Mouse (Mus musculus) heart, embryonic 13.5 days (tissue): Measurements from ENCODE around the gene Palm2. TPM values are rescaled to one million over a fixed set of nuclear protein-coding genes. Genes with fewer than 3 reads are reported as not detected.

Experiments
- ATAC-seq: fragments of 200-750 bp; cut with Nextera tagmentation; 2 replicates; pipeline ENCODE4 v1.8.0; 2017; ENCODE audit warnings: moderate TSS enrichment; ENCODE audit not compliant: insufficient number of reproducible peaks, low FRiP score, low TSS enrichment; ENCODE audit errors: extremely low read depth
- H3K27ac ChIP-seq: fragments of 300-500 bp; sonication (generic); replicated peaks from 2 replicates; pipeline ENCODE4 v1.5.1; 2015; ENCODE audit warnings: moderate library complexity, mild to moderate bottlenecking, inconsistent platforms
- H3K27me3 ChIP-seq: fragments of 300-500 bp; sonication (generic); replicated peaks from 2 replicates; pipeline ENCODE4 v1.6.1; 2015; ENCODE audit warnings: mild to moderate bottlenecking, inconsistent platforms
- H3K36me3 ChIP-seq: fragments of 300-500 bp; sonication (generic); 2 replicates; pipeline ENCODE4 v1.6.1; 2015; ENCODE audit warnings: mild to moderate bottlenecking, inconsistent platforms
- H3K4me1 ChIP-seq: fragments of 300-500 bp; sonication (generic); 2 replicates; pipeline ENCODE4 v1.6.1; 2015; ENCODE audit warnings: inconsistent platforms
- H3K4me2 ChIP-seq: fragments of 300-500 bp; sonication (generic); 2 replicates; pipeline ENCODE4 v1.6.1; 2015; ENCODE audit warnings: inconsistent platforms, mild to moderate bottlenecking, moderate library complexity
- H3K4me3 ChIP-seq: fragments of 300-500 bp; sonication (generic); 2 replicates; pipeline ENCODE4 v1.5.1; 2015; ENCODE audit warnings: moderate library complexity, mild to moderate bottlenecking, inconsistent platforms
- H3K9ac ChIP-seq: fragments of 300-500 bp; sonication (generic); 2 replicates; pipeline ENCODE4 v1.6.1; 2015; ENCODE audit warnings: inconsistent platforms, mild to moderate bottlenecking, moderate library complexity
- H3K9me3 ChIP-seq: fragments of 300-500 bp; sonication (generic); 2 replicates; pipeline ENCODE4 v1.6.1; 2016; ENCODE audit warnings: inconsistent platforms
- WGBS: fragments of 180-500 bp; shearing (Covaris S2); methylation state at CpG from one replicate; pipeline ENCODE4 v1.1.7; 2015; ENCODE audit warnings: mixed read lengths; 5-methylcytosine and 5-hydroxymethylcytosine counted together
- polyA plus RNA-seq: library from polyadenylated mRNA; unstranded; fragments of >200 nt; fragmentation: Nextera tagmentation; extraction: Ambion mirVana; gene quantifications from 2 replicates; pipeline ENCODE4 v1.2.1, GENCODE M21; 2015

The Palm2 gene
- polyA plus RNA-seq, 1 experiment from 2014 or later, result 22.6 TPM

DNA sequence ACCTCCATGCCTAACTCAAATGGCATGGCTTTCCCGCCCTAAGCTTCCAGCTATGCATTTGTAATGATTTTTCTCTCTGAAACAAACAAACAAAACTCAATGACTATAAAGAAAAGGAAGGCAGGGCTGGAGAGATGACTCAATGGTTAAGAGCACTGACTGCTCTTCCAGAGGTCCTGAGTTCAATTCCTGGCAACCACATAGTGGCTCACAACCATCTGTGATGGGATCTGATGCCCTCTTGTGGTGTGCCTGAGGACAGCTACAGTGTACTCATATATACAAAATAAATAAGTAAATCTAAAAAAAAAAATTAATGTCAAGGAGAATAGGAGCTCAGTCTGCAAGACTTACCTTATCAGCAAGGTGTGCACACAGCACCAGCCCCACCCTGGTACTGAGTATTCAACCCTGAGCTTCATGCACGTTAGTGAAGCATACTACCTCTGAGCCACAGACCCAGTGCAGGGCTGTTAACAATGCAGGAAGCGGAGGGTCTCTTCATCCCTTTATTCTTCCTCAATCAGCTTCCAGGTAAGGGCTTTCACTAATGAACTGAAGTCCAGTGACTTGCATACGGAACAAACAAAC is 12.9 kb downstream of the Palm2 start:
- Histone ChIP-seq H3K36me3 (no peaks in the 10 kb centered on the region), H3K4me1 (0 out of 2 replicates have a peak, but pooled peaks cover under 1% of the 10 kb centered on the region), H3K9ac (no peak overlapping the region), H3K27me3 (no peaks in the 10 kb centered on the region), H3K9me3 (no peaks in the 10 kb centered on the region), H3K4me2 (no peak overlapping the region), H3K27ac (no peak overlapping the region), H3K4me3 (no peak overlapping the region)
- no peak for ATAC-seq
- 80% methylated on average over 4 of the region's 4 CpGs for WGBS

DNA sequence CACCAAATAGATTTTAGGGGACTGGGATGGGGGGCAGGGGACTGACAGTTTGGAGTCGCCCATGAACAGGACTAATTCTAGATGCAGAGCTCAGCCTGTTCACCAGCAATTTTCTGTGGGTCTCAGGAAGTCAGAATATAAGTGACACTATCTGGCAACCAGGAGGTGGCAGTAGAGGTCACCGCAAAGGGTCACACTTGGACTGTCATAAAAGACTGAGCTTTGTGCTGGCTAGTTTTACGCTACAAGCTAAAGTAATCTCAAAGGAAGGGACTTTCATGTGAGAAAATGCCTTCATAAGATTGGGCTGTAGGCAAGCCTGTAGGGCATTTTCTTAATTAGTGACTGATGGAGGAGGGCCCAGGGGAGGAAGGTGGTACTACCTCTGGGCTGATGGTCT is 17.8 kb downstream of the Palm2 start:
- no peak for ATAC-seq
- no peaks in the 10 kb centered on the region for H3K36me3 ChIP-seq

GRCm38 (mm10) chr4:57452661-57453060 is 18.6 kb downstream of the Palm2 start:
- Histone ChIP-seq H3K4me1 (peaks cover 5% of the 10 kb centered on the region; the same call in 1 of the 2 replicates), H3K27me3 (no peaks in the 10 kb centered on the region), H3K4me3 (no peak overlapping the region), H3K9ac (no peak overlapping the region), H3K27ac (no peak overlapping the region), H3K4me2 (no peak overlapping the region), H3K36me3 (no peaks in the 10 kb centered on the region), H3K9me3 (no peaks in the 10 kb centered on the region)
- ATAC-seq, result no peak
- 85% methylated on average over 5 of the region's 5 CpGs for WGBS

More for the DNA sequence above, 17.8 kb downstream of the Palm2 start:
- H3K9ac ChIP-seq, result no peak overlapping the region; the same call in 1 of the 2 replicates
- no peak overlapping the region for H3K4me3 ChIP-seq
- H3K9me3 ChIP-seq, result no peaks in the 10 kb centered on the region
- no peak overlapping the region for H3K27ac ChIP-seq
- peaks cover 5% of the 10 kb centered on the region; the same call in 1 of the 2 replicates for H3K4me1 ChIP-seq
- WGBS, result 31% methylated on average over 3 of the region's 3 CpGs
- no peak overlapping the region for H3K4me2 ChIP-seq
- H3K27me3 ChIP-seq, result no peaks in the 10 kb centered on the region

- Histone ChIP-seq H3K4me1 (peaks cover 8% of the 10 kb centered on the region; the same call in 1 of the 2 replicates), H3K27me3 (no peaks in the 10 kb centered on the region), H3K9me3 (no peaks in the 10 kb centered on the region), H3K4me2 (no peak overlapping the region), H3K27ac (no peak overlapping the region), H3K9ac (no peak overlapping the region), H3K4me3 (no peak overlapping the region), H3K36me3 (no peaks in the 10 kb centered on the region)
- no peak for ATAC-seq
- 48% methylated on average over 3 of the region's 3 CpGs for WGBS
Measured at GRCm38 (mm10) chr4:57462378-57462777, 28.3 kb downstream of the Palm2 start.

DNA sequence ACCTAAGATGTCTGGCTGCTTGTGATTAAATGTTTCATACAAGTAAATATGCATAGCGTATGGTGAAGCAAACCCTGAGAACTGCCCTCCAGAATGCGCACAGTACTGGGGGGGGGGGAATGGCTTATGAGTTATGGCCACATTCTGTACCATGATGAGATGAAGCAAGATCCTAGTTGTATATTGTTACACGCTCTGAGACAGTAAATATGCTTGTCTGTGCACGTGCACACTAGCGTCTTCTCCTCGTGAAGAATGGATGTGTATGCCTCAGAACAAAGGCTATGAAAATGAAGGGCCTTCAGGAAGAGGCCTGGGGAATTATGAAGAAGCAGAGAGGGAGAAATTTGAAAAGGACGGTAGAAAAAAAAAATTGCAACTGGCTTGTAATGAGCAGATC is 48.4 kb downstream of the Palm2 start:
- no peak overlapping the region for H3K9ac ChIP-seq
- no peaks in the 10 kb centered on the region for H3K36me3 ChIP-seq
- 85% methylated on average over 7 of the region's 7 CpGs for WGBS
- no peak for ATAC-seq
- H3K27me3 ChIP-seq, result no peaks in the 10 kb centered on the region
- H3K9me3 ChIP-seq, result no peaks in the 10 kb centered on the region
- no peak overlapping the region for H3K27ac ChIP-seq
- no peak overlapping the region for H3K4me2 ChIP-seq
- H3K4me3 ChIP-seq, result no peak overlapping the region
- H3K4me1 ChIP-seq, result no peaks in the 10 kb centered on the region

- no peak overlapping the region for H3K4me2 ChIP-seq
- H3K36me3 ChIP-seq, result no peaks in the 10 kb centered on the region
- no peak overlapping the region for H3K27ac ChIP-seq
- H3K4me1 ChIP-seq, result peaks cover 18% of the 10 kb centered on the region
- H3K9ac ChIP-seq, result no peak overlapping the region
- H3K4me3 ChIP-seq, result no peak overlapping the region
- H3K9me3 ChIP-seq, result no peaks in the 10 kb centered on the region
- ATAC-seq, result no peak
- WGBS, result 63% methylated on average over 3 of the region's 3 CpGs
- no peaks in the 10 kb centered on the region for H3K27me3 ChIP-seq
Measured at GRCm38 (mm10) chr4:57486392-57486791, 52.3 kb downstream of the Palm2 start.

DNA sequence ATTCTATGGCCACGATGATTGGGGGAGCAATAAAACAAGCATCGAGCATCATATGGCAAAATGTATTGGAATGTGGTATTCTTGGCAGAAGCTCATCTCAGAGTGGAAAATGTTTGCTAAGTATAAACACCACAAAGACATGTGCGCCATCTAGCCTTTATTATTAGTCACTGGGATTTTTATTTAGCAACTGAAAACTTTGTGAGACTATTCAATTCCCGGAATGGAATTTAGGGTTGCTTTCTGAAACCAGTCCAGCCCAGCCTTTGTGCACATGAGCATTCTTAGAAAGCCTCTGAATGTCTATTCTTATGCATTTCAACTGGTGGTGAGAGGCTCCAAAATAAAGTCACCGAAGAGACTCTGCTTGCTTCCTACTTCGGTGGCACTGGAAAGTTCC is 55.8 kb downstream of the Palm2 start:
- H3K36me3 ChIP-seq, result no peaks in the 10 kb centered on the region
- peaks cover 18% of the 10 kb centered on the region for H3K4me1 ChIP-seq
- H3K9ac ChIP-seq, result no peak overlapping the region
- ATAC-seq, result no peak
- peak overlapping the region; percentile 36; the same call in 1 of the 2 replicates for H3K27ac ChIP-seq
- no peak overlapping the region for H3K4me2 ChIP-seq
- no peaks in the 10 kb centered on the region for H3K9me3 ChIP-seq
- no peaks in the 10 kb centered on the region for H3K27me3 ChIP-seq
- WGBS, result 62% methylated on average over 6 of the region's 6 CpGs
- H3K4me3 ChIP-seq, result no peak overlapping the region

DNA sequence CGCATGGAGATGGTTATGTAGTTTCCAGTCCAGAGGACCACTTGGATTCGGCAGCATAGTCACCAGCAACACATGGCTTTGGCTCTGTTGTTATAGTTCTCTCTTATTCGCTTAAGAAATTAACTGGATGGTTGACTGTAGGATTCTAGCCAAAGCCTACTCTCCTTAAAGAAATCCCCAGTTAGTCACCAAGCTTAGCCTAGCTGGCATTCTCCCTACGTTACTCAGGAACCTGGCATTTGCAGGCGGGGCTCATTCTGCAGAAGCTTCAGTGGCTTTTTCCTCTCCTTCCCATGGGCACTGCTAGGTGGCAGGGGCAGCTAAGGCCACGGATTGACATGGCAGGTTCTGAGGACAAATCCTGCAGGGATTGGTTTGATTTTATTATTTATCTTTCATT is 70.7 kb downstream of the Palm2 start:
- Histone ChIP-seq H3K27me3 (no peaks in the 10 kb centered on the region), H3K4me2 (no peak overlapping the region), H3K36me3 (no peaks in the 10 kb centered on the region), H3K9me3 (no peaks in the 10 kb centered on the region), H3K4me3 (no peak overlapping the region), H3K4me1 (no peaks in the 10 kb centered on the region), H3K27ac (no peak overlapping the region), H3K9ac (no peak overlapping the region)
- WGBS, result 82% methylated on average over 6 of the region's 6 CpGs
- no peak for ATAC-seq

GRCm38 (mm10) chr4:57510576-57510975 is 76.5 kb downstream of the Palm2 start:
- 73% methylated on average over 3 of the region's 3 CpGs for WGBS
- no peak for ATAC-seq
- no peaks in the 10 kb centered on the region for H3K36me3 ChIP-seq

DNA sequence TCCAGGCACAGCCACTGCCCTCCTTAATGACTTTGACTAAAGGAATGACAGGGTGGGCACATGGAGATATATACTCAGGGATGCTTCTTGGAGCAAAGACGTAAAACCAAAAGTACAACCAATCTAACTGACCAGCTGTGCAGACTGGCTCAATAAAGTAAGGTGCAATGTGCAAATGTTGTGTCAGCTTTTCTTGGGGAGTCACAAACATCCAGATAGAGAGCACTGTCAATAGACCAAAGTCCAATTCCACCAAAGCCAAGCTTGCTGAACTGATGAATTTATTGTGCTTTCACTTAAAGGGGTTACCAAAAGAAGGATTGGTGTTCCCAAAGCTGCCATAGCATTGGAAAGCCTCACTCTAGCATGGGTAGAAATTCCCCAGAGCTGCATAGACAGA is 77.7 kb downstream of the Palm2 start:
- H3K9me3 ChIP-seq, result no peaks in the 10 kb centered on the region
- H3K4me1 ChIP-seq, result peaks cover 14% of the 10 kb centered on the region
- no peaks in the 10 kb centered on the region for H3K27me3 ChIP-seq
- H3K4me3 ChIP-seq, result no peak overlapping the region
- H3K4me2 ChIP-seq, result no peak overlapping the region
- H3K27ac ChIP-seq, result no peak overlapping the region
- H3K36me3 ChIP-seq, result no peaks in the 10 kb centered on the region
- 94% methylated on average over 1 of the region's 1 CpGs for WGBS
- H3K9ac ChIP-seq, result no peak overlapping the region
- no peak for ATAC-seq

More at GRCm38 (mm10) chr4:57510576-57510975, 76.5 kb downstream of the Palm2 start:
- Histone ChIP-seq H3K9ac (no peak overlapping the region), H3K27me3 (no peaks in the 10 kb centered on the region), H3K9me3 (no peaks in the 10 kb centered on the region), H3K4me1 (peaks cover 10% of the 10 kb centered on the region), H3K4me3 (no peak overlapping the region), H3K4me2 (no peak overlapping the region), H3K27ac (no peak overlapping the region)

GRCm38 (mm10) chr4:57513241-57513933 is 79.3 kb downstream of the Palm2 start:
- H3K4me2 ChIP-seq, result no peak overlapping the region
- H3K4me1 ChIP-seq, result peaks cover 17% of the 10 kb centered on the region
- H3K9ac ChIP-seq, result no peak overlapping the region
- no peaks in the 10 kb centered on the region for H3K9me3 ChIP-seq
- H3K27ac ChIP-seq, result no peak overlapping the region
- ATAC-seq, result no peak
- no peaks in the 10 kb centered on the region for H3K27me3 ChIP-seq
- 43% methylated on average over 8 of the region's 8 CpGs for WGBS
- H3K4me3 ChIP-seq, result no peak overlapping the region
- no peaks in the 10 kb centered on the region for H3K36me3 ChIP-seq
